In the genomic region with DNA sequence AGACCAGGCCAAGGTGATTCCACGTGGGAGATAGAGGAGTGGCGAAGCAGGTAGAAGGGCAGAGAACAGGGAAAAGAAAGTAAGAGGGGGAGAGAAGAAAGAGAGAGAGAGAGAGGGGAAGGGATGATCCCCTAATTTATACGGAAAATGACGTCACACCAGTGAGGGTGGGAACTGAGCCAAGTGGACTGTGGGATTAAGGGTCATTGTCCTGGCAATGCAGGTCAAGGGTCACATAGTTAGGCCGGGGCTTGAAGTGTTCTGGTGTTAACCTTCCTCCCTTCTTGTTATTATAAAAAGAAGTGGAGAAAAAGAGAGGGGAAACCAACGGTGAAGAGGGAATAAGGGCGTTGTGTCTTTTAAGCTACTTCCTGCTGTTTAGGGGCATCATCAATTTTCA, we compare ENCODE assay signal across 28 mouse cellular contexts. TPM values are rescaled to one million over a fixed set of nuclear protein-coding genes. Genes with fewer than 3 reads are reported as not detected.
"Had no signal": no experiment of that assay in that cellular context is flagged by ENCODE, and none has a peak within 500 bp of the region (broad histone marks: within the 10 kb centered on the region; RNA-seq: fewer than 3 reads in every experiment).

No protein-coding gene starts in this region.

- ATAC-seq: intestine, embryonic 15.5 days; liver, embryonic 12.5 days; midbrain, embryonic 15.5 days had no signal

- H3K4me1 ChIP-seq: intestine, embryonic 15.5 days; limb, embryonic 12.5 days; limb, embryonic 15.5 days; liver, embryonic 12.5 days; liver, embryonic 15.5 days; midbrain, embryonic 15.5 days; neural tube, embryonic 12.5 days; neural tube, embryonic 15.5 days; stomach, embryonic 15.5 days had no signal

- H3K27ac ChIP-seq: intestine, embryonic 15.5 days; kidney, postnatal 0 days; left cerebral cortex, adult 2 months; limb, embryonic 12.5 days; limb, embryonic 15.5 days; liver, embryonic 12.5 days; liver, embryonic 15.5 days; midbrain, embryonic 15.5 days; neural tube, embryonic 12.5 days; neural tube, embryonic 15.5 days; stomach, embryonic 15.5 days had no signal

- DNase-seq: layer of hippocampus, postnatal 36 days; lung, adult 2 months; lung, postnatal 14 days; lung, postnatal 4 days; retina, postnatal 1 day; right cerebral cortex, postnatal 25 days; spleen, adult 18-20 months; thymus, postnatal 25 days had no signal

- H3K4me3 ChIP-seq: intestine, embryonic 15.5 days; left cerebral cortex, adult 2 months; limb, embryonic 12.5 days; limb, embryonic 15.5 days; liver, embryonic 12.5 days; liver, embryonic 15.5 days; midbrain, embryonic 15.5 days; neural tube, embryonic 12.5 days; neural tube, embryonic 15.5 days; stomach, embryonic 15.5 days had no signal

- H3K9ac ChIP-seq: intestine, embryonic 15.5 days; limb, embryonic 12.5 days; limb, embryonic 15.5 days; liver, embryonic 12.5 days; liver, embryonic 15.5 days; midbrain, embryonic 15.5 days; neural tube, embryonic 12.5 days; neural tube, embryonic 15.5 days; stomach, embryonic 15.5 days had no signal

- H3K4me2 ChIP-seq: intestine, embryonic 15.5 days; limb, embryonic 12.5 days; limb, embryonic 15.5 days; liver, embryonic 12.5 days; liver, embryonic 15.5 days; midbrain, embryonic 11.5 days; midbrain, embryonic 15.5 days; neural tube, embryonic 12.5 days; neural tube, embryonic 15.5 days; stomach, embryonic 15.5 days had no signal

- H3K27me3 ChIP-seq: intestine, embryonic 15.5 days; limb, embryonic 12.5 days; limb, embryonic 15.5 days; liver, embryonic 12.5 days; liver, embryonic 15.5 days; midbrain, embryonic 15.5 days; neural tube, embryonic 12.5 days; neural tube, embryonic 15.5 days; stomach, embryonic 15.5 days had no signal

- H3K9me3 ChIP-seq: intestine, embryonic 15.5 days; limb, embryonic 12.5 days; limb, embryonic 15.5 days; liver, embryonic 12.5 days; liver, embryonic 15.5 days; midbrain, embryonic 15.5 days; neural tube, embryonic 12.5 days; neural tube, embryonic 15.5 days; stomach, embryonic 15.5 days had no signal

- H3K36me3 ChIP-seq: intestine, embryonic 15.5 days; limb, embryonic 12.5 days; limb, embryonic 15.5 days; liver, embryonic 12.5 days; liver, embryonic 15.5 days; midbrain, embryonic 15.5 days; neural tube, embryonic 12.5 days; neural tube, embryonic 15.5 days; stomach, embryonic 15.5 days had no signal

RNA-seq across cellular contexts. Expression of a gene that starts 3.5 kb away (rescaled TPM):
- total RNA-seq: megakaryocyte progenitor cell, adult 5-6 weeks; megakaryocyte-erythroid progenitor cell, adult 5-6 weeks had no signal
- polyA plus RNA-seq: intestine, embryonic 15.5 days; limb, embryonic 12.5 days; liver, embryonic 12.5 days; lung, embryonic 16.5 days; midbrain, embryonic 11.5 days; midbrain, embryonic 15.5 days; neural tube, embryonic 12.5 days; stomach, embryonic 15.5 days; thymus, postnatal 0 days had no signal

RNA-seq across cellular contexts. Expression of a gene that starts 28.2 kb away (rescaled TPM):
- total RNA-seq: left cerebral cortex, postnatal 36 days; megakaryocyte progenitor cell, adult 5-6 weeks had no signal
- polyA plus RNA-seq: kidney, postnatal 0 days; limb, embryonic 12.5 days; limb, embryonic 15.5 days; liver, embryonic 12.5 days; liver, embryonic 15.5 days; lung, adult 2 months; lung, embryonic 16.5 days; thymus, postnatal 0 days had no signal

RNA-seq across cellular contexts. Expression of a gene that starts 44.8 kb away (rescaled TPM):
- total RNA-seq: layer of hippocampus, postnatal 36 days; left cerebral cortex, adult 2 months; megakaryocyte progenitor cell, adult 5-6 weeks; megakaryocyte-erythroid progenitor cell, adult 5-6 weeks had no signal
- polyA plus RNA-seq: intestine, embryonic 15.5 days; lung, embryonic 16.5 days; midbrain, embryonic 11.5 days; midbrain, embryonic 15.5 days; neural tube, embryonic 12.5 days; neural tube, embryonic 15.5 days; stomach, embryonic 15.5 days had no signal

RNA-seq across cellular contexts. Expression of a gene that starts 44.9 kb away (rescaled TPM):
- total RNA-seq: megakaryocyte progenitor cell, adult 5-6 weeks had no signal
- polyA plus RNA-seq: intestine, embryonic 15.5 days; limb, embryonic 12.5 days; lung, embryonic 16.5 days; midbrain, embryonic 11.5 days; midbrain, embryonic 15.5 days; neural tube, embryonic 15.5 days; thymus, postnatal 0 days had no signal

RNA-seq across cellular contexts. Expression of a gene that starts 45.3 kb away (rescaled TPM):
- total RNA-seq: layer of hippocampus, adult 8-10 months; layer of hippocampus, postnatal 10 days; layer of hippocampus, postnatal 36 days; left cerebral cortex, adult 2 months; left cerebral cortex, postnatal 10 days; left cerebral cortex, postnatal 36 days; megakaryocyte progenitor cell, adult 5-6 weeks; megakaryocyte-erythroid progenitor cell, adult 5-6 weeks had no signal
- polyA plus RNA-seq: intestine, embryonic 15.5 days; limb, embryonic 12.5 days; limb, embryonic 15.5 days; liver, embryonic 12.5 days; lung, adult 2 months; lung, embryonic 16.5 days; midbrain, embryonic 11.5 days; midbrain, embryonic 15.5 days; neural tube, embryonic 12.5 days; neural tube, embryonic 15.5 days; stomach, embryonic 15.5 days; thymus, postnatal 0 days had no signal
